Mouse (Mus musculus) midbrain, embryonic 12.5 days (tissue): Measurements from ENCODE around the gene Lce1a2. TPM values are rescaled to one million over a fixed set of nuclear protein-coding genes. Genes with fewer than 3 reads are reported as not detected.
"Not testable (repeated sequence)": the region's sequence is repeated elsewhere in the genome, so short reads cannot be mapped to it uniquely, and the experiment has no call there.

Experiments
- ATAC-seq: fragments of 200-750 bp; cut with Nextera tagmentation; 2 replicates; pipeline ENCODE4 v1.8.0; 2017; ENCODE audit warnings: low read depth, moderate TSS enrichment, moderate library complexity; ENCODE audit not compliant: low FRiP score
- H3K27ac ChIP-seq: fragments of 300-500 bp; sonication (generic); replicated peaks from 2 replicates; pipeline ENCODE4 v1.5.1; 2016; ENCODE audit warnings: mild to moderate bottlenecking
- H3K27me3 ChIP-seq: fragments of 300-500 bp; sonication (generic); 2 replicates; pipeline ENCODE4 v1.6.1; 2016; ENCODE audit warnings: mild to moderate bottlenecking
- H3K36me3 ChIP-seq: fragments of 300-500 bp; sonication (generic); 2 replicates; pipeline ENCODE4 v1.6.1; 2016
- H3K4me1 ChIP-seq: fragments of 300-500 bp; sonication (generic); 2 replicates; pipeline ENCODE4 v1.6.1; 2016
- H3K4me2 ChIP-seq: fragments of 300-500 bp; sonication (generic); replicated peaks from 2 replicates; pipeline ENCODE4 v1.6.1; 2016; ENCODE audit warnings: mild to moderate bottlenecking, moderate library complexity
- H3K4me3 ChIP-seq: fragments of 300-500 bp; sonication (generic); 2 replicates; pipeline ENCODE4 v1.5.1; 2016; ENCODE audit warnings: mild to moderate bottlenecking
- H3K9ac ChIP-seq: fragments of 300-500 bp; sonication (generic); replicated peaks from 2 replicates; pipeline ENCODE4 v1.6.1; 2016; ENCODE audit warnings: mild to moderate bottlenecking, moderate library complexity
- H3K9me3 ChIP-seq: fragments of 300-500 bp; sonication (generic); 2 replicates; pipeline ENCODE4 v1.6.1; 2016; ENCODE audit warnings: mild to moderate bottlenecking
- WGBS: fragments of 180-500 bp; shearing (Covaris S2); methylation state at CpG from one replicate; pipeline ENCODE4 v1.1.7; 2016; 5-methylcytosine and 5-hydroxymethylcytosine counted together
- polyA plus RNA-seq: library from polyadenylated mRNA; unstranded; fragments of >200 nt; fragmentation: Nextera tagmentation; extraction: Ambion mirVana; gene quantifications from 2 replicates; pipeline ENCODE4 v1.2.1, GENCODE M21; 2016

The Lce1a2 gene
- polyA plus RNA-seq: not detected in 2 replicates

DNA sequence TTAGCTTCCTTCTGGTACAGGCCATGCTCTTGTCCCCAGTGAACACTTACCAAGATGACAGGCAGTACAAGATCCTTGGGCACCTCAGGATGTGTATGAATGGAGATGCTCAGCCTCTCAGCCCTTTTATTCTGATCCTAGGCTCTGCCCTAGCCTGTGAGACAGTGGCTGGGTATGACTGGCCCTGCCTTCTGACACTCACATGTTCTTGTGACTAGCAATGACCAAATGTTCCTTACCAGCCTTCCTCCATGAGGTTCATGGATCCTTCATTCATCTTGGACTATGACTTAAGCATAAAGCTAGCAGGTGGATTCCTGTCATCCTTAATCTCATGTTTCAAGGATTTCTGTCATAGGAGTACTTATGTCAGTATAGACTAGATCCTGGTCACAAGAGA lies at the start of gene Lce1a2:
Gene Lce1a2, minus strand, starts transcription at position 101 of the 400 bp plus-strand sequence.
- Histone ChIP-seq H3K4me3 (no peak within 1 kb of the TSS), H3K4me1 (no peaks in the 10 kb centered on the region), H3K4me2 (no peak within 1 kb of the TSS), H3K36me3 (no peaks in the 10 kb centered on the region), H3K9me3 (no peaks in the 10 kb centered on the region), H3K27me3 (no peaks in the 10 kb centered on the region), H3K27ac (no peak within 1 kb of the TSS), H3K9ac (no peak within 1 kb of the TSS)
- ATAC-seq: no peak

DNA sequence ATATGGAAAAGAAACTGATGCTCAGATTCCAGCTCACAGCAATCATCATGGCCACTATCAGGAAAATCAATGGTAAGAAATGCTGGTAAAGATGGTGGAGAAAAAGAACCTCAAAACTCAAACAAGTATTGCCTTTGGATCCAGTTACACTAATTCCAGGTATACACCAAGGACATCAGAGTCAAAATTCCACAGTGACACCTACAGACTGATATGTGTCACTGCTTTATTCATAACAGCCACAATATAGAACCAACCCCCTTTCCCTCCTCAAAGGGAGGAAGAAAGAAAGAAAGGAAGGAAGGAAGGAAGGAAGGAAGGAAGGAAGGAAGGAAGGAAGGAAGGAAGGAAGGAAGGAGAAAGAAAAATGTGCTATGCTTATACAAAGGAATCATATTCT lies 45.0 kb upstream of the Lce1a2 start:
- H3K4me2 ChIP-seq: no peak overlapping the region

DNA sequence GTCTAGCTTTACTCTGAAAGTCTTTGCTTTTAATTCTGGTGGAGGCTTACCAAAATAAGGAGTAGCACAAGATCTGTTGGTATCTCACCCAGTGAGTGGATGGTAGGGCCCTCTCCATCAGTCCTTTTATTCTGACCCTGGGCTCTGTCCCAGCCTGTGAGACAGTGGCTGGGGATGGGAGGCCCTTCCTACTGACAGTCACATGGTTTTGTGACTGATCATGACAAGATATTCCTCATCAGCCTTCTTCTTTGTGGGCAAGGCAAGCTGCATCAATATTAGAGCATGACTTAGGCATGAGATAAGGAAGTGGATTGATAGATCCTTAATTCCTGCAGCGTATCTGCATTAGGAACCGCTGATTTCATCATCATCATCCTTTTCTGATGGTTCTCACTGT lies 38.9 kb upstream of the Lce1a2 start, which contains the start of gene Lce1e:
Gene Lce1e, minus strand, starts transcription at position 101 of the 400 bp plus-strand sequence.
- 91% methylated on average over 2 of the region's 2 CpGs for WGBS
- Histone ChIP-seq H3K27ac (no peak within 1 kb of the TSS), H3K4me1 (no peaks in the 10 kb centered on the region)

More for the DNA sequence above, 45.0 kb upstream of the Lce1a2 start:
- Histone ChIP-seq H3K36me3 (no peaks in the 10 kb centered on the region), H3K9ac (no peak overlapping the region), H3K9me3 (no peaks in the 10 kb centered on the region), H3K27ac (no peak overlapping the region), H3K4me1 (no peaks in the 10 kb centered on the region), H3K27me3 (no peaks in the 10 kb centered on the region), H3K4me3 (no peak overlapping the region)
- no peak for ATAC-seq

DNA sequence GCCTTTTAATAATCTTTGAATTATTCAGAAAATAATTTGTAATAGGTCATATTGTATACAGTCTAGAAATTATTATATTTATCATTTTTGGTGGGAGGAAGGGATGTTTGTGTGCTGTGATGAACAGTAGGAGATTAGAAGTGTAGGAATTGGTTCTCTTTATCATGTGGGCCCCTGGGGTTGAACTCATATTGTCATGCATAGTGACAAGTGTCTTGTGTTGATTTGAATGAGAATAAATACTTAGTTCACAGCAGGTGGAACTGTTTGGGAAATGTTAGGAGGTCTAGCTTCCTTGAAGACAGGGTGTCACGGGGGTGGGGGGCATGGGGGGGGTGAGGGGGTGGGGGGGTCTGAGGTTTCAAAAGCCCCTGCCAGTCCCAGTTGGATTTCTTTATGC lies 24.5 kb upstream of the Lce1a2 start:
- Histone ChIP-seq H3K4me2 (no peak overlapping the region), H3K36me3 (no peaks in the 10 kb centered on the region), H3K4me1 (no peaks in the 10 kb centered on the region), H3K27ac (no peak overlapping the region), H3K9ac (no peak overlapping the region), H3K4me3 (no peak overlapping the region), H3K9me3 (no peaks in the 10 kb centered on the region), H3K27me3 (no peaks in the 10 kb centered on the region)
- WGBS: 20% methylated on average over 1 of the region's 1 CpGs
- ATAC-seq: no peak

More for the DNA sequence above, 38.9 kb upstream of the Lce1a2 start, which contains the start of gene Lce1e:
- no peak for ATAC-seq
- Histone ChIP-seq H3K9me3 (no peaks in the 10 kb centered on the region), H3K4me2 (no peak within 1 kb of the TSS), H3K27me3 (no peaks in the 10 kb centered on the region), H3K4me3 (no peak within 1 kb of the TSS), H3K36me3 (no peaks in the 10 kb centered on the region), H3K9ac (no peak within 1 kb of the TSS)

GRCm38 (mm10) chr3:92691688-92692087 lies 21.6 kb upstream of the Lce1a2 start:
- no peaks in the 10 kb centered on the region for H3K36me3 ChIP-seq
- no peak overlapping the region for H3K4me2 ChIP-seq
- H3K4me3 ChIP-seq: no peak overlapping the region
- no peaks in the 10 kb centered on the region for H3K27me3 ChIP-seq
- no peak for ATAC-seq
- H3K4me1 ChIP-seq: no peaks in the 10 kb centered on the region
- H3K9ac ChIP-seq: no peak overlapping the region
- H3K9me3 ChIP-seq: no peaks in the 10 kb centered on the region
- H3K27ac ChIP-seq: no peak overlapping the region

DNA sequence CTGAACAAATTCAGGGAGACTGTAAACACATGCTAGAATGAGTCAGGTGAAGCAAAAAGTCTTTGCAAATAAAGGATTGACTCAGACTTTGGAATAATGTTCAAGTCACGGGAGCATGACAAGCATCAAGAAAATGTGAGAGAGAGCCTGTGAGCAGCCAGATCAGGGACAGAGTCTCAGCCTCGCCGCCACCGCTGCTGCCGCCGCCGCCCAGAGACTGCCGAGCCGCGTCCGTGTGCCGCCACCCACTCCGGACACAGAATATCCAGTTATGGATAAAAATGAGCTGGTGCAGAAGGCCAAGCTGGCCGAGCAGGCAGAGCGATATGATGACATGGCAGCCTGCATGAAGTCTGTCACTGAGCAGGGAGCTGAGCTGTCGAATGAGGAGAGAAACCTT lies 19.0 kb upstream of the Lce1a2 start:
- 88% methylated on average over 16 of the region's 16 CpGs for WGBS
- not testable (repeated sequence) for H3K4me1 ChIP-seq, H3K4me2 ChIP-seq, H3K4me3 ChIP-seq, H3K9ac ChIP-seq, ATAC-seq, H3K27me3 ChIP-seq, H3K36me3 ChIP-seq, H3K9me3 ChIP-seq, H3K27ac ChIP-seq

DNA sequence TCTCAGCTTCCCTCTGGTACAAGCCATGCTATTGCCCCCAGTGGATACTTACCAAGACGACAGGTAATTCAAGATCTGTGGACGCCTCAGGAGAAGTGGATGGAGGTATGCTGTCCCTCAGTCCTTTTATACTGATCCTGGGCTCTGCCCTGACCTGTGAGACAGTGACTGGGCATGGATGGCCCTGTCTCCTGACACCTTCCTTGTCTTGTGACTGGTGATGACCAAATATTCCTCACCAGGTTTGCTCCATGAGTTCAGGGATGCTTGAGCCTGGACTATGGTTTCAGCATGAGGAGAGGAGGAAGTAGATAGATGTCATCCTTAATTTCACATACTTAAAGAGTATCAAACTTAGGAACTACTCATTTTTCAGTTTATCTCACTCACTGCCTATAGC lies 17.0 kb upstream of the Lce1a2 start, which contains the start of gene Lce1d:
Gene Lce1d, minus strand, starts transcription at position 101 of the 400 bp plus-strand sequence.
- Histone ChIP-seq H3K4me1 (no peaks in the 10 kb centered on the region), H3K9ac (no peak within 1 kb of the TSS), H3K36me3 (no peaks in the 10 kb centered on the region), H3K27ac (no peak within 1 kb of the TSS), H3K9me3 (no peaks in the 10 kb centered on the region), H3K4me3 (no peak within 1 kb of the TSS), H3K27me3 (no peaks in the 10 kb centered on the region), H3K4me2 (no peak within 1 kb of the TSS)
- no peak for ATAC-seq
- WGBS: 78% methylated on average over 2 of the region's 2 CpGs

- Histone ChIP-seq H3K27ac (no peak within 1 kb of the TSS), H3K9ac (no peak within 1 kb of the TSS), H3K4me3 (no peak within 1 kb of the TSS), H3K36me3 (no peaks in the 10 kb centered on the region), H3K4me1 (no peaks in the 10 kb centered on the region), H3K9me3 (no peaks in the 10 kb centered on the region), H3K27me3 (no peaks in the 10 kb centered on the region), H3K4me2 (no peak within 1 kb of the TSS)
- no peak for ATAC-seq
- 94% methylated on average over 4 of the region's 4 CpGs for WGBS
Measured at GRCm38 (mm10) chr3:92678947-92679346, 8.8 kb upstream of the Lce1a2 start, which contains the start of gene Lce1c. TSS of gene Lce1c (plus strand) at chr3:92679247.

GRCm38 (mm10) chr3:92656826-92657225 lies 13.3 kb downstream of the Lce1a2 start, which contains the start of gene Lce1b:
TSS of gene Lce1b (minus strand) at chr3:92656926.
- Histone ChIP-seq H3K27ac (no peak within 1 kb of the TSS), H3K27me3 (no peaks in the 10 kb centered on the region), H3K9ac (no peak within 1 kb of the TSS), H3K4me1 (no peaks in the 10 kb centered on the region), H3K36me3 (no peaks in the 10 kb centered on the region), H3K4me2 (no peak within 1 kb of the TSS), H3K4me3 (no peak within 1 kb of the TSS), H3K9me3 (no peaks in the 10 kb centered on the region)
- no peak for ATAC-seq

GRCm38 (mm10) chr3:92648207-92648606 lies 21.9 kb downstream of the Lce1a2 start, which contains the start of gene Lce1a1:
TSS of gene Lce1a1 (minus strand) at chr3:92648307.
- WGBS: 86% methylated on average over 1 of the region's 1 CpGs
- H3K4me2 ChIP-seq: no peak within 1 kb of the TSS
- no peak within 1 kb of the TSS for H3K4me3 ChIP-seq
- no peaks in the 10 kb centered on the region for H3K4me1 ChIP-seq
- no peak within 1 kb of the TSS for H3K9ac ChIP-seq
- no peaks in the 10 kb centered on the region for H3K27me3 ChIP-seq
- no peaks in the 10 kb centered on the region for H3K9me3 ChIP-seq
- H3K36me3 ChIP-seq: no peaks in the 10 kb centered on the region
- H3K27ac ChIP-seq: no peak within 1 kb of the TSS
- ATAC-seq: no peak

GRCm38 (mm10) chr3:92639854-92640253 lies 30.3 kb downstream of the Lce1a2 start:
- Histone ChIP-seq H3K4me1 (no peaks in the 10 kb centered on the region; the same call in 1 of the 2 replicates), H3K27me3 (no peaks in the 10 kb centered on the region), H3K4me2 (no peak overlapping the region), H3K4me3 (no peak overlapping the region), H3K36me3 (no peaks in the 10 kb centered on the region), H3K9me3 (no peaks in the 10 kb centered on the region), H3K27ac (no peak overlapping the region), H3K9ac (no peak overlapping the region)
- WGBS: 91% methylated on average over 15 of the region's 15 CpGs
- ATAC-seq: no peak

DNA sequence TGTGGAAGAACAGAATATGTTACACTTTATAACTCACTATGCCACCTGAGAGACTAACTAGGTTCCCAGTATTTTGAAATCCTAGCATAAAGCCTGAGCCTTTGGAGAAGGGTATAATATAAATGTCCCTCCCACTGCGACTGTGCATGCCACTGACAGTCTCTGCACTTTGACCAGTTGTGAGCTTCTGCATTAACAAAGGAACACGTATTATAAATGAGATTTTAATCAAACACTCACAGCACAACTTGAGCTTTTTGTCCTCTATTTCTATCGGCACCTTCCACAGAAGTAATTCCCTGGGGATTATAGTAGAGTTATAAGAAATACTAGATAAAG lies 31.5 kb downstream of the Lce1a2 start:
- Histone ChIP-seq H3K4me3 (no peak overlapping the region), H3K27me3 (no peaks in the 10 kb centered on the region), H3K27ac (no peak overlapping the region), H3K36me3 (no peaks in the 10 kb centered on the region), H3K9ac (no peak overlapping the region), H3K4me2 (no peak overlapping the region), H3K9me3 (no peaks in the 10 kb centered on the region), H3K4me1 (no peaks in the 10 kb centered on the region; the same call in 1 of the 2 replicates)
- WGBS: 78% methylated on average over 3 of the region's 3 CpGs
- ATAC-seq: no peak
